Mouse (Mus musculus) spleen, adult 12 weeks (tissue): ENCODE measurements around the gene Trpc5.

Source experiments
- DNase-seq: peaks from one replicate; pipeline ENCODE4 v3.0.0; 2022; ENCODE audit warnings: low spot score

Gene Trpc5

DNA sequence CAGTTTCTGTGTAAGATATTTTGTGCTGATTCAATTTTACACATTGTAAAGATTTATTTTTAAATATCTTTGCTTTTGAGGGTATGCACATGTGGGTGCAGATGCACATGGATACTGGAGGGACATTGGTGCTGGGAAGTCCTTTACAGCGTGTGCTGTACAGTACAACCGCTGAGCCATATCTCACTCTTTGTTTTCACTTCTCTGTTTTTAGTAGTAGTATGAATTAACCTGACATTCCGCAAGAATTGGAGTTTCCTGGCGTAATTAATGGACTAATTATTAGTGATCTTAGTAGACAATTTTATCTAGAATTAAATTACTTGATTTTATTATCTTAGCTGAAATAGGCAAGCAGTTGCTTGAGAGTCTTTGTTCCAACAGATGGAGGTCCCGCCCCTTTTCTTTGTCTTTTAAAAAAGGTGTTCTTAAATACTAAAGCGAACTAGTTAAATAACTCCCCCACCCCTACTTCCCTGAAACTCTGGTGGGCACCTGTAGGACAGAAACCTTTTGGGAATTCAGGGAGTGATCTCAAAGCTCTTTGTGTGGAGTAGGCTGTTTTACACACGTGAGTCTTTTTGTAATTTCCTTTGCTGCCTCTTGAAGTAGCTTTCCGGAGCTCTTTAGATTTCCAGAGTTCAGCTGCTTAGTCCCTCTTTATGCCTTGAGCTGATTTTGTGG lies 352.5 kb downstream of the Trpc5 start:
- no peak for DNase-seq
